Comparison of ENCODE assay signal across 18 mouse cellular contexts in genomic region chr7:25368333-25368732, GRCm38 (mm10). TPM values are rescaled to one million over a fixed set of nuclear protein-coding genes. Genes with fewer than 3 reads are reported as not detected.
DNase-seq lines count a peak whose midpoint lies in the region; ATAC-seq and TF ChIP-seq lines count a peak whose summit lies in the region.
"Had no signal": no experiment of that assay in that cellular context is flagged by ENCODE, and none has a peak within 500 bp of the region (broad histone marks: within the 10 kb centered on the region; RNA-seq: fewer than 3 reads in every experiment).

No protein-coding gene starts in this region.

- no peak for ATAC-seq in forebrain, embryonic 14.5 days
- no peak for ATAC-seq in megakaryocyte, adult 5-6 weeks (ENCODE audit: poor library complexity, severe bottlenecking)
- ATAC-seq in stomach, embryonic 16.5 days (ENCODE audit: insufficient read depth, low FRiP score), result no peak

- peaks cover 15% of the 10 kb centered on the region for H3K36me3 ChIP-seq in forebrain, embryonic 10.5 days (replicated peaks)
- peaks cover 12% of the 10 kb centered on the region for H3K36me3 ChIP-seq in forebrain, embryonic 14.5 days (ENCODE audit: control insufficient read depth, insufficient read depth, low read length)
- peaks cover 12% of the 10 kb centered on the region for H3K36me3 ChIP-seq in megakaryocyte, embryonic 14.5 days (replicated peaks; ENCODE audit: low read length)
- no peaks in the 10 kb centered on the region for H3K36me3 ChIP-seq in stomach, embryonic 16.5 days (ENCODE audit: control insufficient read depth, insufficient read depth, low read length)

- peaks cover 30% of the 10 kb centered on the region for H3K4me1 ChIP-seq in forebrain, embryonic 10.5 days
- H3K4me1 ChIP-seq in forebrain, embryonic 14.5 days (ENCODE audit: control insufficient read depth, insufficient read depth, low read length), result peaks cover 11% of the 10 kb centered on the region
- H3K4me1 ChIP-seq in megakaryocyte, embryonic 14.5 days, result peaks cover 13% of the 10 kb centered on the region; the same call in 1 of the 2 replicates
- peaks cover 5% of the 10 kb centered on the region for H3K4me1 ChIP-seq in stomach, embryonic 16.5 days (ENCODE audit: control insufficient read depth, insufficient read depth, low read length)

- H3K9ac ChIP-seq in forebrain, embryonic 14.5 days (ENCODE audit: low read length), result no peak overlapping the region
- no peak overlapping the region for H3K9ac ChIP-seq in stomach, embryonic 16.5 days (ENCODE audit: low read length)

- no peak overlapping the region for H3K4me2 ChIP-seq in forebrain, embryonic 14.5 days (ENCODE audit: low read length)
- 0 out of 2 replicates have a peak overlapping the region, but pooled peaks have one; percentile 15 for H3K4me2 ChIP-seq in stomach, embryonic 16.5 days (ENCODE audit: low read depth, low read length)

- DNase-seq in forebrain, embryonic 10.5 days (ENCODE audit: extremely low spot score, low spot score), result no peak
- DNase-seq in forebrain, embryonic 14.5 days (ENCODE audit: low spot score), result no peak
- DNase-seq in cerebellum, postnatal 10 days, result peak; percentile 85 to 88
- DNase-seq in layer of hippocampus, postnatal 10 days (ENCODE audit: low spot score in 2 of 2), result no peak
- no peak for DNase-seq in layer of hippocampus, adult 2 months (ENCODE audit: low spot score in 2 of 2)
- DNase-seq: kidney, adult 11 months had no signal

- no peak overlapping the region for H3K27ac ChIP-seq in forebrain, embryonic 10.5 days
- H3K27ac ChIP-seq in forebrain, embryonic 14.5 days (ENCODE audit: low read depth, low read length), result no peak overlapping the region
- H3K27ac ChIP-seq in stomach, embryonic 16.5 days (ENCODE audit: low read length), result no peak overlapping the region
- H3K27ac ChIP-seq in layer of hippocampus, adult 2 months, result no peak overlapping the region
- H3K27ac ChIP-seq: macrophage had no signal

- no peaks in the 10 kb centered on the region for H3K9me3 ChIP-seq in forebrain, embryonic 10.5 days
- no peaks in the 10 kb centered on the region for H3K9me3 ChIP-seq in forebrain, embryonic 14.5 days (replicated peaks; ENCODE audit: control insufficient read depth, low read length)
- no peaks in the 10 kb centered on the region for H3K9me3 ChIP-seq in megakaryocyte, embryonic 14.5 days
- no peaks in the 10 kb centered on the region for H3K9me3 ChIP-seq in stomach, embryonic 16.5 days (replicated peaks; ENCODE audit: control insufficient read depth, low read length)
- H3K9me3 ChIP-seq: G1E had no signal

- peak overlapping the region; percentile 22; the same call in 1 of the 2 replicates for H3K4me3 ChIP-seq in forebrain, embryonic 10.5 days
- no peak overlapping the region for H3K4me3 ChIP-seq in forebrain, embryonic 14.5 days (ENCODE audit: low read depth, low read length)
- peak overlapping the region; percentile 1 for H3K4me3 ChIP-seq in megakaryocyte, embryonic 14.5 days (replicated peaks)
- H3K4me3 ChIP-seq in stomach, embryonic 16.5 days (replicated peaks; ENCODE audit: low read length), result no peak overlapping the region; the same call in none of the 2 replicates
- H3K4me3 ChIP-seq in layer of hippocampus, adult 2 months, result no peak overlapping the region
- H3K4me3 ChIP-seq: myocyte had no signal

- peaks cover 68% of the 10 kb centered on the region for H3K27me3 ChIP-seq in forebrain, embryonic 10.5 days (ENCODE audit: poor library complexity, severe bottlenecking)
- peaks cover 22% of the 10 kb centered on the region for H3K27me3 ChIP-seq in forebrain, embryonic 14.5 days (replicated peaks; ENCODE audit: control insufficient read depth, insufficient read depth, low read length)
- peaks cover 78% of the 10 kb centered on the region for H3K27me3 ChIP-seq in megakaryocyte, embryonic 14.5 days (replicated peaks)
- peaks cover 34% of the 10 kb centered on the region for H3K27me3 ChIP-seq in stomach, embryonic 16.5 days (ENCODE audit: control insufficient read depth, insufficient read depth, low read length)

- TF ChIP-seq CTCF in layer of hippocampus, adult 2 months (conservative IDR thresholded peaks at IDR 0.05), result no peak

- whole genome bisulfite sequencing in forebrain, embryonic 10.5 days, result 23% methylated on average over 12 of the region's 12 CpGs
- WGBS in forebrain, embryonic 14.5 days, result 21% methylated on average over 12 of the region's 12 CpGs
- 20% methylated on average over 12 of the region's 12 CpGs for WGBS in stomach, embryonic 16.5 days

RNA-seq across cellular contexts. Expression of gene Cnfn, which starts 1.2 kb away (rescaled TPM):
- not detected in 2 replicates for polyA plus RNA-seq in forebrain, embryonic 10.5 days (2016; fragmentation: Nextera tagmentation; extraction: Ambion mirVana)
- not detected in 2 replicates for polyA plus RNA-seq in forebrain, embryonic 14.5 days (2014; fragmentation: Nextera tagmentation; extraction: Ambion mirVana)
- polyA plus RNA-seq in megakaryocyte, embryonic 14.5 days (2012; ENCODE audit: insufficient read depth, low replicate concordance), result not detected in 2 replicates
- total RNA-seq in megakaryocyte, adult 5-6 weeks (2015), result not detected in 2 replicates
- not detected in 2 replicates for total RNA-seq in megakaryocyte, adult 5-6 weeks (2017)
- 1,223 and 2,187 TPM in 2 replicates for polyA plus RNA-seq in stomach, embryonic 16.5 days (2015; fragmentation: Nextera tagmentation; extraction: Ambion mirVana)
- not detected for total RNA-seq in layer of hippocampus, postnatal 10 days (2021)
- not detected for total RNA-seq in layer of hippocampus, adult 2 months (2021)
- total RNA-seq: G1E; heart, adult 8-10 months; heart, postnatal 4 days; left cerebral cortex, postnatal 14 days had no signal
- polyA plus RNA-seq: G1E; liver, embryonic 16.5 days; macrophage; myocyte had no signal

RNA-seq across cellular contexts. Expression of gene Lipe, which starts 30.2 kb away (rescaled TPM):
- 7.4 and 7.5 TPM in 2 replicates for polyA plus RNA-seq in forebrain, embryonic 10.5 days (2016; fragmentation: Nextera tagmentation; extraction: Ambion mirVana)
- 5.3 and 8.3 TPM in 2 replicates for polyA plus RNA-seq in forebrain, embryonic 14.5 days (2014; fragmentation: Nextera tagmentation; extraction: Ambion mirVana)
- 5.0 and 9.1 TPM in 2 replicates for polyA plus RNA-seq in megakaryocyte, embryonic 14.5 days (2012; ENCODE audit: insufficient read depth, low replicate concordance)
- total RNA-seq in megakaryocyte, adult 5-6 weeks (2015), result 17.4 and 20.6 TPM in 2 replicates
- total RNA-seq in megakaryocyte, adult 5-6 weeks (2017), result 17.3 and 23.6 TPM in 2 replicates
- polyA plus RNA-seq in stomach, embryonic 16.5 days (2015; fragmentation: Nextera tagmentation; extraction: Ambion mirVana), result 10.6 and 10.9 TPM in 2 replicates
- 1 to 10 TPM; 5.5 to 6.8 TPM for total RNA-seq in layer of hippocampus, postnatal 10 days (2021)
- total RNA-seq in layer of hippocampus, adult 2 months (2021), result 1 to 10 TPM; 9.1 to 10.0 TPM

RNA-seq across cellular contexts. Expression of gene Cxcl17, which starts 44.4 kb away (rescaled TPM):
- 0.43 and 0.71 TPM in 2 replicates for polyA plus RNA-seq in forebrain, embryonic 10.5 days (2016; fragmentation: Nextera tagmentation; extraction: Ambion mirVana)
- not detected in 2 replicates for polyA plus RNA-seq in forebrain, embryonic 14.5 days (2014; fragmentation: Nextera tagmentation; extraction: Ambion mirVana)
- polyA plus RNA-seq in megakaryocyte, embryonic 14.5 days (2012; ENCODE audit: insufficient read depth, low replicate concordance), result not detected in 2 replicates
- not detected in 2 replicates for total RNA-seq in megakaryocyte, adult 5-6 weeks (2015)
- not detected in 2 replicates for total RNA-seq in megakaryocyte, adult 5-6 weeks (2017)
- polyA plus RNA-seq in stomach, embryonic 16.5 days (2015; fragmentation: Nextera tagmentation; extraction: Ambion mirVana), result 0.61 and 0.64 TPM in 2 replicates
- not detected for total RNA-seq in layer of hippocampus, postnatal 10 days (2021)
- not detected for total RNA-seq in layer of hippocampus, adult 2 months (2021)
- total RNA-seq: G1E; heart, adult 8-10 months; heart, postnatal 4 days; left cerebral cortex, postnatal 14 days had no signal
- polyA plus RNA-seq: G1E; macrophage; small intestine, adult 2 months; testis, adult 2 months had no signal

RNA-seq across cellular contexts. Expression of gene Megf8, which starts 51.4 kb away (rescaled TPM):
- 15.2 and 16.6 TPM in 2 replicates for polyA plus RNA-seq in forebrain, embryonic 10.5 days (2016; fragmentation: Nextera tagmentation; extraction: Ambion mirVana)
- 13.3 and 17.5 TPM in 2 replicates for polyA plus RNA-seq in forebrain, embryonic 14.5 days (2014; fragmentation: Nextera tagmentation; extraction: Ambion mirVana)
- polyA plus RNA-seq in megakaryocyte, embryonic 14.5 days (2012; ENCODE audit: insufficient read depth, low replicate concordance), result 9.7 and 10.3 TPM in 2 replicates
- total RNA-seq in megakaryocyte, adult 5-6 weeks (2015), result 1.0 and 1.1 TPM in 2 replicates
- 1.3 and 2.1 TPM in 2 replicates for total RNA-seq in megakaryocyte, adult 5-6 weeks (2017)
- 9.5 and 10.7 TPM in 2 replicates for polyA plus RNA-seq in stomach, embryonic 16.5 days (2015; fragmentation: Nextera tagmentation; extraction: Ambion mirVana)
- 10 to 100 TPM; 79.7 to 87.1 TPM for total RNA-seq in layer of hippocampus, postnatal 10 days (2021)
- total RNA-seq in layer of hippocampus, adult 2 months (2021), result 100 to 1,000 TPM in 1 of 2 experiments, 10 to 100 TPM in 1; 96.9 to 100 TPM

Comparison
In these comparisons a context has a peak if more than half of its experiments do, and no peak if none do; other contexts are left out.
1. H3K4me3 ChIP-seq: peak in forebrain, embryonic 10.5 days (single experiment) and megakaryocyte, embryonic 14.5 days (single experiment); none in forebrain, embryonic 14.5 days (single experiment), stomach, embryonic 16.5 days (single experiment) and layer of hippocampus, adult 2 months (single experiment).
2. DNase-seq: peak in cerebellum, postnatal 10 days (2 of 2); none in forebrain, embryonic 10.5 days (single experiment), forebrain, embryonic 14.5 days (single experiment), layer of hippocampus, postnatal 10 days (0 of 2) and layer of hippocampus, adult 2 months (0 of 2).
3. RNA of gene Cnfn, which starts 1.2 kb away (polyA plus RNA-seq): 1,223 to 2,187 TPM in stomach, embryonic 16.5 days; not detected in forebrain, embryonic 10.5 days, not detected in forebrain, embryonic 14.5 days and not detected in megakaryocyte, embryonic 14.5 days; every median in the first group is over 1,000 times any median in the second.